13 mouse cellular contexts compared by ENCODE assay signal in the genomic region with DNA sequence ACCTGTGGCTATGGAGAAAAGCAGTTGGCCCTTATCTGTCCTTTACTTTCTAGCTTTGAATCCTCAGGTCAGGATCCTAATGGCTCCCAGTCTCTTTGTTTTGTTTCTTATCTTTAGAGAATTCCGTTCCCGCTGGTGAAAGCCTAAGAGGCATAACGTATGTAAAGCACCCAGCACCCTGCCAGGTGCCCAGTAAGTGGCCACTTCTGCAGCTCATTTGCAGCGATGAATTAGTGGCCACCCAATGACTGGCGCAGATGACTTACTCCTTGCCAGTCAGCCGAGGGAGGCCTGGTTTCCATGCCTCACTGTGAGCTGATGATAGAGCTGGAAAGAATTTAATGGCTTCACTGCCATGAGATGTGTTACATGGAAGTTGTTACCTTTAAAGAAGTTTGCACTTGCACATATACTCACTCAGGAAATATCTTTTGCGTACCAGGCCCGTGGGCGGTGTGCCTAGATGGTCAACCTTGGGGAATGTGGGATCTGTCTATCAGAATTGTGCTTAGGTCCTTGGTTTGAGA. TPM values are rescaled to one million over a fixed set of nuclear protein-coding genes. Genes with fewer than 3 reads are reported as not detected.
DNase-seq lines count a peak whose midpoint lies in the region; ATAC-seq lines count a peak whose summit lies in the region.
"Had no signal": no experiment of that assay in that cellular context is flagged by ENCODE, and none has a peak within 500 bp of the region (broad histone marks: within the 10 kb centered on the region; RNA-seq: fewer than 3 reads in every experiment).

No protein-coding gene starts in this region.

- H3K9ac ChIP-seq in heart, embryonic 14.5 days (ENCODE audit: low read length), result peak overlapping the region; percentile 11; the same call in 1 of the 2 replicates
- no peak overlapping the region for H3K9ac ChIP-seq in neural tube, embryonic 12.5 days
- H3K9ac ChIP-seq: liver, embryonic 14.5 days had no signal

- peak overlapping the region; percentile 57; the same call in 1 of the 2 replicates for H3K4me2 ChIP-seq in heart, embryonic 14.5 days (ENCODE audit: low read length)
- no peak overlapping the region for H3K4me2 ChIP-seq in neural tube, embryonic 12.5 days (replicated peaks)
- H3K4me2 ChIP-seq: midbrain, embryonic 11.5 days had no signal

- ATAC-seq in heart, embryonic 14.5 days (ENCODE audit: insufficient number of reproducible peaks, insufficient read depth, low FRiP score, low read depth), result no peak
- no peak for ATAC-seq in neural tube, embryonic 12.5 days (ENCODE audit: low FRiP score, low read depth)
- no peak for ATAC-seq in frontal cortex, adult (ENCODE audit: low TSS enrichment)
- no peak for ATAC-seq in monocyte, adult 5-6 weeks (replicated peaks; ENCODE audit: insufficient number of reproducible peaks, low FRiP score, low TSS enrichment, poor library complexity, severe bottlenecking)
- ATAC-seq: Patski had no signal

- WGBS in heart, embryonic 14.5 days, result 40% methylated on average over 9 of the region's 9 CpGs
- WGBS in neural tube, embryonic 12.5 days, result 75% methylated on average over 9 of the region's 9 CpGs

- H3K27me3 ChIP-seq in heart, embryonic 14.5 days (ENCODE audit: control insufficient read depth, insufficient read depth, low read length), result no peaks in the 10 kb centered on the region
- H3K27me3 ChIP-seq in neural tube, embryonic 12.5 days (replicated peaks), result no peaks in the 10 kb centered on the region
- H3K27me3 ChIP-seq: Patski had no signal

- no peak overlapping the region for H3K4me3 ChIP-seq in heart, embryonic 14.5 days (ENCODE audit: control insufficient read depth in 1 of 2, insufficient read depth in 1 of 2, low read depth in 1 of 2, low read length in 2 of 2)
- no peak overlapping the region for H3K4me3 ChIP-seq in neural tube, embryonic 12.5 days

- H3K4me1 ChIP-seq in heart, embryonic 14.5 days (ENCODE audit: control insufficient read depth in 2 of 2, insufficient read depth in 2 of 2, low read length in 2 of 2), result peaks cover 25 to 39% of the 10 kb centered on the region in 2 experiments
- peaks cover 38% of the 10 kb centered on the region for H3K4me1 ChIP-seq in neural tube, embryonic 12.5 days

- peak; percentile 45 to 72 for DNase-seq in adrenal gland, adult (ENCODE audit: inconsistent age in 2 of 2, low spot score in 1 of 2)
- no peak for DNase-seq in adrenal gland, adult 2 months
- DNase-seq in heart, postnatal 4 days, result no peak
- DNase-seq in neural tube, embryonic 10.5 days (ENCODE audit: extremely low spot score, low spot score), result no peak
- DNase-seq: cerebellum, adult 8-10 months; gastrocnemius, postnatal 36 days had no signal

- peaks cover 4% of the 10 kb centered on the region; the same call in 1 of the 2 replicates for H3K36me3 ChIP-seq in heart, embryonic 14.5 days (ENCODE audit: control insufficient read depth, insufficient read depth, low read length)
- H3K36me3 ChIP-seq in neural tube, embryonic 12.5 days, result peaks cover 17% of the 10 kb centered on the region; the same call in 1 of the 2 replicates

- peak overlapping the region in 1 of 2 experiments; percentile 75; a peak in 2 of 4 replicates for H3K27ac ChIP-seq in heart, embryonic 14.5 days (replicated peaks in 1 of 2; ENCODE audit: control insufficient read depth in 1 of 2, insufficient read depth in 1 of 2, low read depth in 2 of 2, low read length in 2 of 2)
- 0 out of 2 replicates have a peak overlapping the region, but pooled peaks have one; percentile 8 for H3K27ac ChIP-seq in neural tube, embryonic 12.5 days
- H3K27ac ChIP-seq: liver, embryonic 14.5 days had no signal

- no peaks in the 10 kb centered on the region for H3K9me3 ChIP-seq in heart, embryonic 14.5 days (ENCODE audit: control insufficient read depth, low read length)
- no peaks in the 10 kb centered on the region for H3K9me3 ChIP-seq in neural tube, embryonic 12.5 days

RNA-seq across cellular contexts. Expression of a gene that starts 20.4 kb away (rescaled TPM):
- 10 to 100 TPM; 36.5 to 41.1 TPM for total RNA-seq in adrenal gland, adult 2 months (2021)
- 11.5 and 13.7 TPM in 2 replicates for polyA plus RNA-seq in adrenal gland, adult 2 months (2012; rRNA removed)
- polyA plus RNA-seq in heart, embryonic 14.5 days (2014; fragmentation: Nextera tagmentation; extraction: Ambion mirVana), result 1.7 and 3.7 TPM in 2 replicates
- 10 to 100 TPM; 21.0 to 25.6 TPM for total RNA-seq in heart, postnatal 4 days (2021)
- 14.9 and 18.5 TPM in 2 replicates for polyA plus RNA-seq in neural tube, embryonic 12.5 days (2016; fragmentation: Nextera tagmentation; extraction: Ambion mirVana)
- not detected in 3 replicates for total RNA-seq in monocyte, adult 5-6 weeks (2017)

Comparison
In these comparisons a context has a peak if more than half of its experiments do, and no peak if none do; other contexts are left out.
1. DNase-seq: peak in adrenal gland, adult (2 of 2); none in adrenal gland, adult 2 months (single experiment), heart, postnatal 4 days (single experiment) and neural tube, embryonic 10.5 days (single experiment).
2. RNA of a gene that starts 20.4 kb away (total RNA-seq): 36.5 to 41.1 TPM in adrenal gland, adult 2 months and 21.0 to 25.6 TPM in heart, postnatal 4 days; not detected in monocyte, adult 5-6 weeks; every median in the first group is over 10 times any median in the second.